Mouse (Mus musculus) forebrain, embryonic 15.5 days (tissue): Measurements from ENCODE around the gene Tmem238. TPM values are rescaled to one million over a fixed set of nuclear protein-coding genes. Genes with fewer than 3 reads are reported as not detected.
"Not testable (repeated sequence)": the region's sequence is repeated elsewhere in the genome, so short reads cannot be mapped to it uniquely, and the experiment has no call there.

Experiments
- ATAC-seq: fragments of 200-750 bp; cut with Nextera tagmentation; replicated peaks from 2 replicates; pipeline ENCODE4 v1.8.0; 2017; ENCODE audit warnings: mild to moderate bottlenecking, moderate TSS enrichment, moderate library complexity
- H3K27ac ChIP-seq: fragments of 300-500 bp; sonication (generic); replicated peaks from 2 replicates; pipeline ENCODE4 v1.5.1; 2015; ENCODE audit warnings: mild to moderate bottlenecking, inconsistent platforms
- H3K27me3 ChIP-seq: fragments of 300-500 bp; sonication (generic); 2 replicates; pipeline ENCODE4 v1.6.1; 2015; ENCODE audit warnings: inconsistent platforms
- H3K36me3 ChIP-seq: fragments of 300-500 bp; sonication (generic); 2 replicates; pipeline ENCODE4 v1.6.1; 2015; ENCODE audit warnings: mild to moderate bottlenecking, inconsistent platforms
- H3K4me1 ChIP-seq: fragments of 300-500 bp; sonication (generic); 2 replicates; pipeline ENCODE4 v1.6.1; 2015; ENCODE audit warnings: inconsistent platforms
- H3K4me2 ChIP-seq: fragments of 300-500 bp; sonication (generic); replicated peaks from 2 replicates; pipeline ENCODE4 v1.6.1; 2015; ENCODE audit warnings: mild to moderate bottlenecking, inconsistent platforms
- H3K4me3 ChIP-seq: fragments of 300-500 bp; sonication (generic); 2 replicates; pipeline ENCODE4 v1.5.1; 2015; ENCODE audit warnings: mild to moderate bottlenecking, inconsistent platforms
- H3K9ac ChIP-seq: fragments of 300-500 bp; sonication (generic); replicated peaks from 2 replicates; pipeline ENCODE4 v1.6.1; 2015; ENCODE audit warnings: mild to moderate bottlenecking, inconsistent platforms
- H3K9me3 ChIP-seq: fragments of 300-500 bp; sonication (generic); 2 replicates; pipeline ENCODE4 v1.6.1; 2016; ENCODE audit warnings: inconsistent platforms
- WGBS: fragments of 180-500 bp; shearing (Covaris S2); methylation state at CpG from one replicate; pipeline ENCODE4 v1.1.7; 2015; ENCODE audit warnings: mixed read lengths; 5-methylcytosine and 5-hydroxymethylcytosine counted together
- polyA plus RNA-seq: library from polyadenylated mRNA; unstranded; fragments of >200 nt; fragmentation: Nextera tagmentation; extraction: Ambion mirVana; gene quantifications from 2 replicates; pipeline ENCODE4 v1.2.1, GENCODE M21; 2015

Tmem238 gene
- 3.5 TPM in 2 replicates for polyA plus RNA-seq

DNA sequence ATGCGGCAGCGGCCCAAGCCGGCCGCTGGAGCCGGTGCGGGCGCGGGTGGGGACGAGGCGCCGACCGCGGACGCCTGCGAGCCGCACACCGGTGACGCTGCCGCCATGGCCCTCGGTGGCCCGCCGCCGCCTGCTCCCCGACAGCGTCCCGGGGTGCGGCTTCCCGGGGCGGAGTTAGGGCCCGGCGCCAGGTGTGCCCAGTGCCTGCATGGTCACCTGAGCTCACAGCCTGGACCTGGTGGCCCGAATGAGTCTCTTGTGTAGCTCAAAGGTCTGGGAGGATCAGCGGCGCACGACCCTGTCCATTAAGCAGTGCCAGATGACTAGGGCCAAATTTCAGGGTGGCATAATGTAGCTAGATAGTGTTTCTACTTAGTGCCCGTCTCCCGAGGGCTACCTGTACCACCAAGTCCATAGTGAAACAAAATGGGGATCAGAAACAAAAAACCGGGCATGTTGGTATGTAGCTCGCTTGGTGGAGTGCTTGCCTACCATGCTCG is at the start of gene Tmem238:
TSS of gene Tmem238 (minus strand) at position 221 of the 500 bp plus-strand sequence.
- Histone ChIP-seq H3K4me1 (peaks cover 31% of the 10 kb centered on the region), H3K4me3 (peak within 1 kb of the TSS; percentile 53), H3K4me2 (peak within 1 kb of the TSS; percentile 91), H3K27me3 (peaks cover 4% of the 10 kb centered on the region; the same call in 1 of the 2 replicates), H3K36me3 (peaks cover 5% of the 10 kb centered on the region), H3K27ac (no peak within 1 kb of the TSS), H3K9ac (peak within 1 kb of the TSS; percentile 71), H3K9me3 (no peaks in the 10 kb centered on the region)
- WGBS, result 10% methylated on average over 33 of the region's 40 CpGs
- ATAC-seq, result no peak

DNA sequence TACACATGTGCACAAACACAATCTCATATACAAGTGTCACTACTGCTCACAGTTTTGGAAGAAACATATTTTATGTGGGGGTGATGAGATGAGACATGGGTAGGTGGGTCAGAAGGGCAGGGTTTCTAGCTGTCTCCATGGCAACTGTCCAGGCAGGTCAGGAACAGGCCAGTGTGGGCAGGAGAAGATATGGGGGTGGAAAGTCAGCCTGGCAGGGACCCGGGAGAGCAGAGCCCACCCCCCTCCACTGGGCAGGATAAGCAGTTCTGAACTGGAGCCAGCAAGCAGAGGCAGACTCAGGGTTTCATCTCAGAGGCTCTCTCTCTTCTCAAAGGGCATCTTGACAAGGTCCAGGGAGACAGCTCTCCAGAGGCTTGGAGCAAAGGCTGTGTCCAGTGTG is 48.2 kb upstream of the Tmem238 start:
- Histone ChIP-seq H3K9me3 (no peaks in the 10 kb centered on the region), H3K36me3 (no peaks in the 10 kb centered on the region; the same call in 1 of the 2 replicates), H3K4me2 (no peak overlapping the region), H3K27me3 (no peaks in the 10 kb centered on the region), H3K9ac (no peak overlapping the region), H3K27ac (no peak overlapping the region), H3K4me1 (peaks cover 22% of the 10 kb centered on the region), H3K4me3 (no peak overlapping the region)
- ATAC-seq, result no peak
- WGBS, result 19% methylated on average over 1 of the region's 1 CpGs

DNA sequence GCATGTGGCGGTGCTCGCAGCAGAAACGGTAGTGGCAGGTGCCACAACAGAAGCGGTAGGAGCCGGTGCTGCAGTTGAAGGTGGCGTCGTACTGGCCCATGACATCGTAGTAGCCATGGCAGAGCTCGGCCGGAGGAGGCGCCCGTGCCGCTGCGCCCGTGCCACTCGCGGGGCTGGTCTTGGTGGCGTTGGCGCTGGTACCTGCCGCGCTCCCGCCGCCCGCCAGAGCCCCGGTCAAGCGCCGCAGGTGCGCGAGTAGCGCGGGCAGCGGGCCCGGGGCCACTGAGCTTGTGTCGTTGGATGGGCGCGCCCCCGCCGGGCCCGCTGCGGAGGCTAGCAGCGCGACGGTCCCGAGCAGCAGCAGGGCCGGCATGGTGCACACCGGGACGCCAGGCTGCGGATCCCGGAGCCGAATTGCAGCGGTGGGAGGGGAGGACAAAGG is 46.9 kb upstream of the Tmem238 start:
- peak; percentile 87 for ATAC-seq
- Histone ChIP-seq H3K4me3 (peak overlapping the region; percentile 69), H3K4me2 (peak overlapping the region; percentile 92), H3K27me3 (no peaks in the 10 kb centered on the region), H3K9me3 (no peaks in the 10 kb centered on the region), H3K36me3 (peaks cover 3% of the 10 kb centered on the region; the same call in 1 of the 2 replicates), H3K4me1 (peaks cover 10% of the 10 kb centered on the region), H3K27ac (peak overlapping the region; percentile 86), H3K9ac (peak overlapping the region; percentile 83)
- under 1% methylated on average over 47 of the region's 51 CpGs for WGBS

DNA sequence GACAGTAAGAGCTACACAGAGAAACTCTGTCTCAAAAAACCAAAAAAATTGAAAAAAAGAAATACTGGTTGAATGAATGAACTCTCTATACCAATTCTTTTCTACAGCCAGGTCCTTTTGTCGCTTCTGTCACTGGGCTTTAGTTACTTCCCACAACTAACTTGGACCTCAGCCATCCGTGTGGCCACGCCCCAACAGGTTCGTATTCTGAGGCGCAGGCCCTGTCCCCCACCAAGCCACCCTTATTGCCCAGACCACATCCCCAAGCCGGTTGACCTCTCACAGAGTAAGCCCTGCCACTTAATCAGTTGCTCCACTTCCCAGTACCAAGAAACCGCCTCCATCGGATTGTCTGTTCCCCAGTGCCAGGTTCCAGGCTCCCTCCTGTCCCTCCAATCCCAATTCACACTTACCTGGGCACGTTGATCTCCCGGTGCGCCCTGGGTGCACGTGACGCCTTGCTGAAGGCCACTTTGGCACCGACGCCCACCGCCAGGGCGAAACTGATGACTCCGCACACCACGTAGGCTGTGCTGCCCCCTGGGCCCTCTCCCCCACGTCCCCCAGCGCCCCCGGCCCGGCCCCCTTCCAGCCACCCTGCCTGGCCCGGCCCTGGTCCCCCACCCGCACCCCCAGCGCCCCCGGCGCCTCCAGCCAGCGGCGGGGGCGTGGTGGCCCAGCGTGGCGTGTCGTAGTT is 46.3 kb upstream of the Tmem238 start:
- H3K27me3 ChIP-seq, result no peaks in the 10 kb centered on the region
- H3K4me1 ChIP-seq, result peaks cover 10% of the 10 kb centered on the region
- ATAC-seq, result peak; percentile 39
- H3K4me2 ChIP-seq, result peak overlapping the region; percentile 92
- peaks cover 3% of the 10 kb centered on the region; the same call in 1 of the 2 replicates for H3K36me3 ChIP-seq
- H3K9ac ChIP-seq, result peak overlapping the region; percentile 83
- 4% methylated on average over 34 of the region's 34 CpGs for WGBS
- H3K4me3 ChIP-seq, result peak overlapping the region; percentile 69
- peak overlapping the region; percentile 86 for H3K27ac ChIP-seq
- no peaks in the 10 kb centered on the region for H3K9me3 ChIP-seq

DNA sequence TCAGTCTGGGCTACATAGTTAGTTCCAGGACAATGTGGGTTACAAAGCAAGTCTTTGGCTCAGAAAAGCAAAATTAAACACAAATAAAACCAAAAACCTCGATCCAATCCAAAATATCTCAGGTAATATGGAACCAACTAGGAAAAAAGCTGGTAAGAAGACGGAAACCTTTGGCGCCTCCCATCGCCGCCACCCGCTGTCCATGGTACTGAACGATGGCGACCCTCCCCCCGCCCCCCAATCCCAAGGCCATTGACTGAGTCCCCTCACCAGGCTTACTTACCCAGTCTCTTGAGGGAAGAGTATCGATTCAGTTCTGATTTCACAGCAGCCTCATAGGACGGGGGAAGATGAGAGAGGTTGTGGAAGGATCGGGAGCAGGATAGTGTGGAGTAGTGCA is 41.0 kb upstream of the Tmem238 start:
- peaks cover 1% of the 10 kb centered on the region; the same call in 1 of the 2 replicates for H3K4me1 ChIP-seq
- no peak for ATAC-seq
- no peak overlapping the region for H3K27ac ChIP-seq
- H3K9me3 ChIP-seq, result no peaks in the 10 kb centered on the region
- WGBS, result 7% methylated on average over 12 of the region's 12 CpGs
- no peaks in the 10 kb centered on the region for H3K27me3 ChIP-seq
- H3K4me3 ChIP-seq, result no peak overlapping the region
- no peak overlapping the region for H3K4me2 ChIP-seq
- H3K36me3 ChIP-seq, result peaks cover 16% of the 10 kb centered on the region
- H3K9ac ChIP-seq, result no peak overlapping the region

DNA sequence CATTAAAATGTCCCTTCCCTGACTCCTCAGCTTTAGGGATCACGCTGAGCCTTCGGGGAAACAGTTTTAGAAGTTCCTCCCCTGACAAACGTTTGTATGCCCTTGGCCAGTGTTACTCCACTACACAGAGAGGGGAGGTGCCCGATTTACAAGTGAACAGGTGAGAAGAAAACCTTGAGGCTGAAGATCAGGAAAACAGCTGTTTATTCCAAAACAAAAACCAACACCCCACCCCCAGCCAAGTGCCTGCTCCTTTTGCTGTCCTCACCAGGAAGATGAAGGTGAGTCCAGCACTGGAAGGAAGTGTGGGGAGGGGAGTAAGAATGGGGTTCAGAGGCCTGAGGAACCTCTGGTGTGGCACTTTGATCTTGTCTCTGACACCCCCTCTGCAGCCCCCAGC is 35.9 kb upstream of the Tmem238 start:
- Histone ChIP-seq H3K9ac (no peak overlapping the region), H3K27me3 (no peaks in the 10 kb centered on the region), H3K4me3 (no peak overlapping the region), H3K4me2 (no peak overlapping the region), H3K36me3 (peaks cover 13% of the 10 kb centered on the region), H3K27ac (no peak overlapping the region), H3K4me1 (no peaks in the 10 kb centered on the region), H3K9me3 (no peaks in the 10 kb centered on the region)
- 54% methylated on average over 4 of the region's 4 CpGs for WGBS
- ATAC-seq, result no peak

DNA sequence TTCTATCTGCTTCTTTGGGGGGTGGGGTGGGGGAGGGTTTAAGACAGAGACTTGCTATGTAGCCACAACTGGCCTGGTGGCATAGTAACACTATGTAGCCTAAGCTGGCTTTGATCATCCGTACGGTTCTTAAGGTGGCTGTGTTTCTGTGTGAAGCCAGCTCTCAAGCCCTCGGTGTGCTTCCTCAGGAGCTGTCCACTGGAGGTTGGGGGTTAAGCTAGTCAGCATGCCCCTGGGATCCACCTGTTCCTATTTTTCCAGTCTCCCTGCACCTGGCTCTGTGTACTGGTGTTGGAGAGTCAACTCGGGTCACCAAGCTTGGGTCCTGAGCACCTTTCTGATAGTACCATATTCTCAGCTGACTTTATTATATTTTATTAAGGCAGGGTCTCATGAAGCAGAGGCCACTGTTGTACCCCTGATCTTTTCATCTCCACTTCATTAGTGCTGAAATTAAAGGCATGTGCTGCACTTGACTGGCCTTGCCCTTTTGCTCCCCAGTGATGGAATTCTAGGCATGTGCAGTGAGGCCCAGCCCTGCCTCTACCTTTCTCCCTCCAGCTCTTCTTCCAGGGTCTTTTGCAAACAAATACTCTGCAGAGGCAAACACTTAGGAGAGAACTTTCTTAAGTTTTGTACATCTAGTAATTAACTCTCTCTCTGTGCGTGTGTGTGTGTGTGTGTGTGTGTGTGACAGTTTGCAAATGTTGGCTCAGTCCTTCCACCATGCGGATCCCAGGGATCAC is 32.9 kb upstream of the Tmem238 start:
- H3K36me3 ChIP-seq, result no peaks in the 10 kb centered on the region
- no peaks in the 10 kb centered on the region for H3K4me1 ChIP-seq
- no peak overlapping the region for H3K27ac ChIP-seq
- ATAC-seq, result no peak
- no peak overlapping the region for H3K4me3 ChIP-seq
- H3K4me2 ChIP-seq, result no peak overlapping the region
- H3K9me3 ChIP-seq, result no peaks in the 10 kb centered on the region
- WGBS, result 70% methylated on average over 6 of the region's 6 CpGs
- H3K9ac ChIP-seq, result no peak overlapping the region
- no peaks in the 10 kb centered on the region for H3K27me3 ChIP-seq

DNA sequence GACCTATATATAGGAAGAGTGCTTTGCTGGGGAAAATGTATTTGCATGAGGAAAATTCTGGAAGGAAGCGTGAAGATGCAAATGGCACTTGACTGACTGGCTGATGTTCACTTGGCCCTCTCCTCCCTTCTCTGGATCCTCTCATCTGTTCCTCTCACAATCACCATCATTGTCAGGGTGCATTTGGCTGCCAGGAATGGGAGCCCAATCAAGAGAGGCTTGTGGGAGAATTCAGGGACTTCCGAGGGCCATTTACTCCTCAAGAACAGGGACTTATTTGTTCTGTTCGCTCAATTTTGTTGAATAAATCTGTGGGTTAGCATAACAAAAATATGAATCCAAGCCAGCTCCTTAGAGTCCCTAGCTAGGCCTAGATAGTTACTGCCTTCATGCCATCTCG is 32.2 kb upstream of the Tmem238 start:
- Histone ChIP-seq H3K36me3 (no peaks in the 10 kb centered on the region), H3K4me3 (no peak overlapping the region), H3K9me3 (no peaks in the 10 kb centered on the region), H3K27ac (no peak overlapping the region), H3K27me3 (no peaks in the 10 kb centered on the region), H3K4me1 (no peaks in the 10 kb centered on the region), H3K4me2 (no peak overlapping the region), H3K9ac (no peak overlapping the region)
- WGBS, result 56% methylated on average over 4 of the region's 4 CpGs
- no peak for ATAC-seq

DNA sequence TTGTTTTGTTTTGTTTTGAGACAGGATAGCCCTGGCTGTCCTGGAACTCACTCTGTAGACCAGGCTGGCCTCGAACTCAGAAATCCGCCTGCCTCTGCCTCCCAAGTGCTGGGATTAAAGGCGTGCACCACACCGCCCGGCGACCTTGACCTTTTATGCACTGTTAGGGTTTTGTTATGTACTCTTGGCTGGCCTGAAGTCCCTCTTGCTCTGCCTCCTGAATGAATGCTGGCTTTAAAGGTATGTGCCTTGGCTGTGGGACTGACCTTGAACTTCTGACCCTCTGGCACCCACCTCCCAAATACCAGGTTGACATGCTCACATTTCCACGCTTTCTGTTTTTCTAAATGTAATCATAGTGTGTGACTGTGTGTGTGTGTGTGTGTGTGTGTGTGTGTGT is 31.5 kb upstream of the Tmem238 start:
- not testable (repeated sequence) for H3K27ac ChIP-seq, H3K4me2 ChIP-seq, H3K4me1 ChIP-seq, H3K9ac ChIP-seq, H3K27me3 ChIP-seq, H3K36me3 ChIP-seq, ATAC-seq, H3K4me3 ChIP-seq, H3K9me3 ChIP-seq
- 97% methylated on average over 7 of the region's 7 CpGs for WGBS

DNA sequence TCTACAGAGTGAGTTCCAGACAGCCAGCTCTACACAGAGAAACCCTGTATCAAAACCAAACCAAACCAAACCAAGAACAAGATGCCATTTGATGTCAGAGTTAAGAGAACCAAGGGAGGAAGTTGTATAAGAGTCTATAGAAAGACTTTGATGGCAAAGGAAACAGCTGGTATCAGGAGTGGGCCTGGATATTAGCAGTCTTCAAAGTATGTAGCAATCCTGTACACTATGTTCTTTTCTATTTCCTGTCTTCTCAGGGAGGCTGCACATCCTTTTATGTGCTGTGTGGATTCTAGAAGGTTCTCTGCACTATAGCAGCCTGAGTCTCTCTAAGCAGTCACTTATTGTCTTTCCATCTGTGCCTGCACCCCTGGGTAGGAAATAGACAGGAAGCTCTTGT is 27.1 kb upstream of the Tmem238 start:
- no peak for ATAC-seq
- Histone ChIP-seq H3K27ac (no peak overlapping the region), H3K27me3 (no peaks in the 10 kb centered on the region), H3K4me1 (peaks cover 7% of the 10 kb centered on the region), H3K36me3 (no peaks in the 10 kb centered on the region), H3K4me2 (no peak overlapping the region), H3K9me3 (no peaks in the 10 kb centered on the region), H3K4me3 (no peak overlapping the region), H3K9ac (no peak overlapping the region)

DNA sequence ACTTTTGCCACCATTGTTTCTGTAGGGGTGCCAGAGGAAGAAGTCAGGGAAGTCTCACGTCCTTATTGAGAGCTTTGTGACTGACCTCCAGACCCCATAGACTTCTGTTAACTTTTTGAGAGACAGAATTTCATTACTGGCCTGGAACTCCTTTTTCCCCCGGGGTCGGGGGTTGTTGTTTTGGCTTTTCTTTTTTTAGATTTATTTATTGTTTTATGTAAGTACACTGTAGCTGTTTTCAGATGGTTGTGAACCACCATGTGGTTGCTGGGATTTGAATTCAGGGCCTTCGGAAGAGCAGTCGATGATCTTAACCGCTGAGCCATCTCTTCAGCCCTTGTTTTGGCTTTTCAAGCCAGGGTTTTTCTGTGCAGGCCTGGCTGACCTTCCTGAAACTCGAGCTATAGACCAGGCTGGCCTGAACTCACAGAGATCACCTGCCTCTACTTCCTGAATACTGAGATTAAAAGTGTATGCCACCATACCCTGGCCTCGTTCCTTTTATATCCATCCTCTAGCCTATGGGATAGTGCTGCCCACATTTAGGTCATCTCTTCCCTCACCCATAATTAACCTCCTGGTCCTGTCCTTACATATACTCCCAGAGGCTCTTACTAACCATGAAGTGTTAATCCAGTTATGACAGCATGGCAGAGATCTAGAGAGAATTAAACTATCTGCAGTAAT is 23.8 kb upstream of the Tmem238 start:
- Histone ChIP-seq H3K4me2 (peak overlapping the region; percentile 81), H3K9ac (peak overlapping the region; percentile 50), H3K27me3 (no peaks in the 10 kb centered on the region), H3K4me3 (peak overlapping the region; percentile 77), H3K4me1 (peaks cover 34% of the 10 kb centered on the region), H3K27ac (peak overlapping the region; percentile 99), H3K36me3 (peaks cover 14% of the 10 kb centered on the region), H3K9me3 (no peaks in the 10 kb centered on the region)
- WGBS, result 25% methylated on average over 8 of the region's 8 CpGs
- no peak for ATAC-seq
